Mouse (Mus musculus): ENCODE data around the gene Snx27. TPM values are rescaled to one million over a fixed set of nuclear protein-coding genes. Genes with fewer than 3 reads are reported as not detected.

The Snx27 gene
- polyA plus RNA-seq (2014; fragmentation: Nextera tagmentation; extraction: Ambion mirVana): 24.4 and 24.7 TPM in 2 replicates

DNA sequence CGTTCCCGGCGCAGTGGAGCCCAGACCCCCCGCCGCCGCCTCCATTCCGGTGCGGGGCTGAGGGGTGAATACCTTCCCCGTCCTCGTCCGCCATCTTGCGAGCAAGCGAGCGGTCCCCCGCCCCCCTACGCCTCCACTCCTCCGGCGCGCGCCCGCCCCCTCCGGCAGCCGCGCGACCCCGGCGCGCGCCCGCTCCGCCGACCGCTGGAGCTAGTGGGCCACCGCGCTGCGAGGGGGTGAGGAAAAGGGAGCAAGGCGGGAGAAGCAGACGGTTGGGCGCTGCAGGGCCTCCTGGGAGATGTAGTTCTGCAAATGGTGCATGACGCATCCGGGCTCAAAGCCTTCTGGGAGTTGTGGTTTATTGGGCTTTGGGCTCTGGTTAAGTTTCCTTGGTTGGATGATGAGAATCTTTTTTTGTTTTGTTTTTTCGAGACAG, at the start of gene Snx27:
Snx27 (minus strand) TSS at position 261 of the 436 bp plus-strand sequence.
- peak; percentile 94 for ATAC-seq (replicated peaks; ENCODE audit: low FRiP score)
- peak within 1 kb of the TSS; percentile 79 for H3K27ac ChIP-seq (ENCODE audit: low read depth, low read length)
- under 1% methylated on average over 42 of the region's 42 CpGs for whole genome bisulfite sequencing

GRCm38 (mm10) chr3:94629876-94630275, 47.4 kb upstream of the Snx27 start:
- Histone ChIP-seq H3K36me3 (ENCODE audit: control insufficient read depth, insufficient read depth, low read length) (no peaks in the 10 kb centered on the region), H3K27me3 (replicated peaks; ENCODE audit: control insufficient read depth, insufficient read depth, low read length) (no peaks in the 10 kb centered on the region), H3K4me1 (replicated peaks; ENCODE audit: control insufficient read depth, insufficient read depth, low read length) (no peaks in the 10 kb centered on the region), H3K27ac (ENCODE audit: low read depth, low read length) (no peak overlapping the region), H3K4me3 (ENCODE audit: low read depth, low read length) (no peak overlapping the region), H3K4me2 (no peak overlapping the region), H3K9me3 (ENCODE audit: control insufficient read depth, low read length) (no peaks in the 10 kb centered on the region), H3K9ac (ENCODE audit: low read depth, low read length) (no peak overlapping the region)
- DNase-seq (ENCODE audit: low spot score) (no peak), ATAC-seq (replicated peaks; ENCODE audit: low FRiP score) (no peak)
- 76% methylated on average over 3 of the region's 3 CpGs for WGBS

More for the DNA sequence above, at the start of gene Snx27:
- H3K27me3 ChIP-seq (replicated peaks; ENCODE audit: control insufficient read depth, insufficient read depth, low read length): no peaks in the 10 kb centered on the region
- H3K9ac ChIP-seq (ENCODE audit: low read depth, low read length): peak within 1 kb of the TSS; percentile 90
- H3K9me3 ChIP-seq (ENCODE audit: control insufficient read depth, low read length): no peaks in the 10 kb centered on the region
- 0 out of 2 replicates have a peak, but pooled peaks cover 6% of the 10 kb centered on the region for H3K4me1 ChIP-seq (replicated peaks; ENCODE audit: control insufficient read depth, insufficient read depth, low read length)
- peak within 1 kb of the TSS; percentile 90 for H3K4me3 ChIP-seq (ENCODE audit: low read depth, low read length)
- peak within 1 kb of the TSS; percentile 72 for H3K4me2 ChIP-seq
- H3K36me3 ChIP-seq (ENCODE audit: control insufficient read depth, insufficient read depth, low read length): no peaks in the 10 kb centered on the region
- peak; percentile 91 for DNase-seq (ENCODE audit: low spot score)

GRCm38 (mm10) chr3:94628712-94629111, 46.2 kb upstream of the Snx27 start:
- no peaks in the 10 kb centered on the region for H3K9me3 ChIP-seq (ENCODE audit: control insufficient read depth, low read length)
- no peak overlapping the region for H3K9ac ChIP-seq (ENCODE audit: low read depth, low read length)
- no peak for ATAC-seq (replicated peaks; ENCODE audit: low FRiP score)
- H3K4me3 ChIP-seq (ENCODE audit: low read depth, low read length): no peak overlapping the region
- no peak overlapping the region for H3K4me2 ChIP-seq
- DNase-seq (ENCODE audit: low spot score): no peak
- H3K36me3 ChIP-seq (ENCODE audit: control insufficient read depth, insufficient read depth, low read length): no peaks in the 10 kb centered on the region
- H3K4me1 ChIP-seq (replicated peaks; ENCODE audit: control insufficient read depth, insufficient read depth, low read length): no peaks in the 10 kb centered on the region
- no peaks in the 10 kb centered on the region for H3K27me3 ChIP-seq (replicated peaks; ENCODE audit: control insufficient read depth, insufficient read depth, low read length)
- 91% methylated on average over 5 of the region's 5 CpGs for WGBS
- H3K27ac ChIP-seq (ENCODE audit: low read depth, low read length): no peak overlapping the region

DNA sequence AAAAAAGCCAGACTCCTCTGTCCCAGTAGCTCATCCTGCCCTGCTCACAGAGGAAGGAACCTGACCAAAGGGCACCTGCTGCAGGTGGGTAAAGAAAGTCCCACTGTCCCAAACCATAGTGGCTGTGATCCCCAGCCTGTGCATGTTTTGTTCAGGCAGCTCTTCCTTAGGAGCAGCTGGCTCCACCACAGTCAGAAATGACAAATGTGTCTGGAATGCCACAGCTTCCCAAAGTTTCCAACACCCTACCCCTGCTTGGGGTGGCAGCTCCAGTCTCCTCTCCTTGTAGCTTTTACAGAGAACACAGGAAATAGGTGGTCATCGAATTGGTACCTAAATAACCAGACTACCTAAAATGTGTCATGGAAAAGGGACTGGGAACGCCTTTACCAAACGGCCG, 41.8 kb upstream of the Snx27 start:
- Histone ChIP-seq H3K9me3 (ENCODE audit: control insufficient read depth, low read length) (no peaks in the 10 kb centered on the region), H3K4me3 (ENCODE audit: low read depth, low read length) (no peak overlapping the region), H3K4me2 (no peak overlapping the region), H3K27ac (ENCODE audit: low read depth, low read length) (no peak overlapping the region), H3K4me1 (replicated peaks; ENCODE audit: control insufficient read depth, insufficient read depth, low read length) (peaks cover 16% of the 10 kb centered on the region), H3K36me3 (ENCODE audit: control insufficient read depth, insufficient read depth, low read length) (no peaks in the 10 kb centered on the region), H3K27me3 (replicated peaks; ENCODE audit: control insufficient read depth, insufficient read depth, low read length) (no peaks in the 10 kb centered on the region), H3K9ac (ENCODE audit: low read depth, low read length) (no peak overlapping the region)
- WGBS: 86% methylated on average over 4 of the region's 4 CpGs
- no peak for ATAC-seq (replicated peaks; ENCODE audit: low FRiP score)
- DNase-seq (ENCODE audit: low spot score): no peak

DNA sequence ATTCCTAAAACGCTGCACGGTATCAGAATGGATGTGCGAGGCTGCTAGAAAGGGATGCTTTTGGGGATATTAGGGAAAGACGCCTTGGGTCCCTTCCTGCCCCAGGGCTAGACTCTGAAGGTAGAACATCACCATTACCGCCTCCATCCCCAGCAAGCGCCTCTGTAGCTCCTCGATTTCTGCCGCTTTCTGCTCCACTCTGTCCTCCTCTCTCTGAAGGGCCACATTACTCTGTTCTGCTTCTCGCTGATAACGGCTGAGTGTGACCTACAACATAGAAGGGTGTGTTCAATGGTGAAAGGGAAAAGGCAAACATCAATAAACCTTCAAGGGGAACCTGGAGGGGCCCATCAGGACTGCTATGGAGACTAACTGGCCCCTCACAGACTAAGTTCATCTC, 40.0 kb upstream of the Snx27 start:
- H3K4me2 ChIP-seq: peak overlapping the region; percentile 27
- peaks cover 16% of the 10 kb centered on the region for H3K4me1 ChIP-seq (replicated peaks; ENCODE audit: control insufficient read depth, insufficient read depth, low read length)
- H3K9ac ChIP-seq (ENCODE audit: low read depth, low read length): no peak overlapping the region
- WGBS: 81% methylated on average over 10 of the region's 10 CpGs
- H3K9me3 ChIP-seq (ENCODE audit: control insufficient read depth, low read length): no peaks in the 10 kb centered on the region
- H3K36me3 ChIP-seq (ENCODE audit: control insufficient read depth, insufficient read depth, low read length): no peaks in the 10 kb centered on the region
- H3K27me3 ChIP-seq (replicated peaks; ENCODE audit: control insufficient read depth, insufficient read depth, low read length): no peaks in the 10 kb centered on the region
- H3K4me3 ChIP-seq (ENCODE audit: low read depth, low read length): no peak overlapping the region
- ATAC-seq (replicated peaks; ENCODE audit: low FRiP score) (peak; percentile 81), DNase-seq (ENCODE audit: low spot score) (no peak)
- H3K27ac ChIP-seq (ENCODE audit: low read depth, low read length): peak overlapping the region; percentile 70

- H3K27me3 ChIP-seq (replicated peaks; ENCODE audit: control insufficient read depth, insufficient read depth, low read length): no peaks in the 10 kb centered on the region
- no peak overlapping the region for H3K9ac ChIP-seq (ENCODE audit: low read depth, low read length)
- no peaks in the 10 kb centered on the region for H3K9me3 ChIP-seq (ENCODE audit: control insufficient read depth, low read length)
- WGBS: 79% methylated on average over 11 of the region's 11 CpGs
- peak overlapping the region; percentile 70 for H3K27ac ChIP-seq (ENCODE audit: low read depth, low read length)
- H3K4me2 ChIP-seq: peak overlapping the region; percentile 15
- H3K36me3 ChIP-seq (ENCODE audit: control insufficient read depth, insufficient read depth, low read length): no peaks in the 10 kb centered on the region
- DNase-seq (ENCODE audit: low spot score) (no peak), ATAC-seq (replicated peaks; ENCODE audit: low FRiP score) (peak; percentile 83)
- no peak overlapping the region for H3K4me3 ChIP-seq (ENCODE audit: low read depth, low read length)
- H3K4me1 ChIP-seq (replicated peaks; ENCODE audit: control insufficient read depth, insufficient read depth, low read length): peaks cover 16% of the 10 kb centered on the region
Observed at GRCm38 (mm10) chr3:94621740-94622507, 39.4 kb upstream of the Snx27 start.

DNA sequence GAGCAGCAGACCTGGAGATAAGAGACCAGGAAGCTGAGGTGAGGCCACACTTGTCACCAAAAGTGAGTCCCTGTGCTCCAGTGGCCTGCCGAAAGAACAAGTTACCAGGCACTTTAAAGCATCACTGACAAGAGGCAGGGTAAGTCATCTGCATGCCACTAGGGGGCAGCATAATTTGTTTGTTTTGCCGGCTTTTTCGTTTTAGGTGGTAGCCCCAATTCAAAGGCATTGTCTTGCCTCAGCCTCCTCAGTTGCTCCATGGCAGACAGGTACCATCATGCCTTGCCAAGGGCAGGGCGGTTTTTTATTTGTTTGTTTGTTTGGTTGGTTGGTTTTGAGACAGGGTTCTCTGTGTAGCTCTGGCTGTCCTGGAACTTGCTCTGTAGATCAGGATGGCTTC, 34.2 kb upstream of the Snx27 start:
- Histone ChIP-seq H3K27ac (ENCODE audit: low read depth, low read length) (no peak overlapping the region), H3K4me3 (ENCODE audit: low read depth, low read length) (no peak overlapping the region), H3K27me3 (replicated peaks; ENCODE audit: control insufficient read depth, insufficient read depth, low read length) (no peaks in the 10 kb centered on the region), H3K36me3 (ENCODE audit: control insufficient read depth, insufficient read depth, low read length) (no peaks in the 10 kb centered on the region), H3K4me2 (no peak overlapping the region), H3K9me3 (ENCODE audit: control insufficient read depth, low read length) (no peaks in the 10 kb centered on the region), H3K9ac (ENCODE audit: low read depth, low read length) (no peak overlapping the region), H3K4me1 (replicated peaks; ENCODE audit: control insufficient read depth, insufficient read depth, low read length) (peaks cover 10% of the 10 kb centered on the region)
- no peak for ATAC-seq (replicated peaks; ENCODE audit: low FRiP score)
- 45% methylated on average over 4 of the region's 4 CpGs for whole genome bisulfite sequencing
- DNase-seq (ENCODE audit: low spot score): no peak

- Histone ChIP-seq H3K36me3 (ENCODE audit: control insufficient read depth, insufficient read depth, low read length) (no peaks in the 10 kb centered on the region), H3K9me3 (ENCODE audit: control insufficient read depth, low read length) (no peaks in the 10 kb centered on the region), H3K27me3 (replicated peaks; ENCODE audit: control insufficient read depth, insufficient read depth, low read length) (no peaks in the 10 kb centered on the region), H3K4me3 (ENCODE audit: low read depth, low read length) (no peak overlapping the region), H3K4me2 (no peak overlapping the region), H3K9ac (ENCODE audit: low read depth, low read length) (no peak overlapping the region), H3K27ac (ENCODE audit: low read depth, low read length) (no peak overlapping the region), H3K4me1 (replicated peaks; ENCODE audit: control insufficient read depth, insufficient read depth, low read length) (peaks cover 7% of the 10 kb centered on the region)
- ATAC-seq (replicated peaks; ENCODE audit: low FRiP score): peak; percentile 35; the same call in 1 of the 2 replicates
- no peak for DNase-seq (ENCODE audit: low spot score)
- WGBS: 80% methylated on average over 7 of the region's 7 CpGs
Observed at GRCm38 (mm10) chr3:94613258-94613878, 30.9 kb upstream of the Snx27 start.

Measured in liver, embryonic 11.5 days (tissue).